Mouse (Mus musculus) kidney, adult 8-10 months (tissue): Measurements from ENCODE around the gene Crb3.

ENCODE experiments used
- DNase-seq, 2 experiments: peaks; one replicate each; pipeline ENCODE4 v3.0.0; 2022

The Crb3 gene

GRCm38 (mm10) chr17:57107064-57107463 lies 48.2 kb downstream of the Crb3 start:
- DNase-seq = no peak

GRCm38 (mm10) chr17:57108040-57108665 lies 49.2 kb downstream of the Crb3 start:
- no peak for DNase-seq

- no peak for DNase-seq
Measured at GRCm38 (mm10) chr17:57108666-57109171, 49.8 kb downstream of the Crb3 start.

- no peak for DNase-seq
Measured at GRCm38 (mm10) chr17:57110005-57110404, 51.1 kb downstream of the Crb3 start.

- no peak for DNase-seq
Measured at GRCm38 (mm10) chr17:57112768-57113474, 54.0 kb downstream of the Crb3 start.
